Mouse (Mus musculus) ES-E14 (cell line): ENCODE measurements around the gene Me1.

Experiments
- MAFK ChIP-seq: IDR thresholded peaks from 2 replicates; pipeline ENCODE4 v1.6.1; 2014; ENCODE audit warnings: mild to moderate bottlenecking, low read depth, low read length, inconsistent platforms; ENCODE audit not compliant: insufficient read depth
- ZC3H11A ChIP-seq: IDR thresholded peaks from 2 replicates; pipeline ENCODE4 v1.6.1; 2012; ENCODE audit warnings: low read depth, mild to moderate bottlenecking, inconsistent platforms, low read length, borderline replicate concordance

- TF ChIP-seq ZC3H11A (no peak), MAFK (no peak)
Observed at GRCm38 (mm10) chr9:86554641-86555040, 141.1 kb downstream of the Me1 start.
